Mouse (Mus musculus) kidney, adult 9 months (tissue): ENCODE results near the gene P3h1.

Experiments
- DNase-seq: peaks from one replicate; pipeline ENCODE4 v3.0.0; 2022

P3h1 gene

GRCm38 (mm10) chr4:119239181-119239682 is 6.5 kb downstream of the P3h1 start:
- DNase-seq, result peak; percentile 58

GRCm38 (mm10) chr4:119241664-119242063 is 8.9 kb downstream of the P3h1 start:
- peak; percentile 53 for DNase-seq

- DNase-seq, result peak; percentile 55
Measured at GRCm38 (mm10) chr4:119242571-119242970, 9.9 kb downstream of the P3h1 start.

GRCm38 (mm10) chr4:119244468-119245240 is 11.9 kb downstream of the P3h1 start:
- no peak for DNase-seq

GRCm38 (mm10) chr4:119245556-119245955 is 12.8 kb downstream of the P3h1 start:
- DNase-seq, result peak; percentile 32

- no peak for DNase-seq
Measured at GRCm38 (mm10) chr4:119245961-119246360, 13.2 kb downstream of the P3h1 start.

GRCm38 (mm10) chr4:119246688-119247225 is 14.0 kb downstream of the P3h1 start:
- DNase-seq, result no peak

GRCm38 (mm10) chr4:119247462-119248235 is 14.9 kb downstream of the P3h1 start:
- peak; percentile 79 for DNase-seq

GRCm38 (mm10) chr4:119248407-119248965 is 15.8 kb downstream of the P3h1 start:
- DNase-seq, result no peak

- peak; percentile 34 for DNase-seq
Measured at GRCm38 (mm10) chr4:119252025-119252808, 19.5 kb downstream of the P3h1 start.

- peak; percentile 65 for DNase-seq
Measured at GRCm38 (mm10) chr4:119254012-119254618, 21.4 kb downstream of the P3h1 start.

GRCm38 (mm10) chr4:119255351-119255750 is 22.6 kb downstream of the P3h1 start, which contains the start of gene Cldn19:
Cldn19 (plus strand) TSS chr4:119255414.
- no peak for DNase-seq

GRCm38 (mm10) chr4:119257083-119257482 is 24.4 kb downstream of the P3h1 start:
- no peak for DNase-seq

- no peak for DNase-seq
Measured at GRCm38 (mm10) chr4:119259344-119260254, 26.9 kb downstream of the P3h1 start.

- no peak for DNase-seq
Measured at GRCm38 (mm10) chr4:119261087-119261713, 28.5 kb downstream of the P3h1 start.

- DNase-seq, result no peak
Measured at GRCm38 (mm10) chr4:119262483-119262882, 29.8 kb downstream of the P3h1 start.

- no peak for DNase-seq
Measured at GRCm38 (mm10) chr4:119263459-119263858, 30.7 kb downstream of the P3h1 start.

- DNase-seq, result no peak
Measured at GRCm38 (mm10) chr4:119266606-119267005, 33.9 kb downstream of the P3h1 start.

- no peak for DNase-seq
Measured at GRCm38 (mm10) chr4:119274627-119275026, 41.9 kb downstream of the P3h1 start.

- DNase-seq, result no peak
Measured at GRCm38 (mm10) chr4:119275226-119275625, 42.5 kb downstream of the P3h1 start.
